ENCODE assay signal across 10 mouse cellular contexts in genomic region chr2:115592651-115593119, GRCm38 (mm10). TPM values are rescaled to one million over a fixed set of nuclear protein-coding genes. Genes with fewer than 3 reads are reported as not detected.
DNase-seq lines count a peak whose midpoint lies in the region; ATAC-seq lines count a peak whose summit lies in the region.
"Had no signal": no experiment of that assay in that cellular context is flagged by ENCODE, and none has a peak within 500 bp of the region (broad histone marks: within the 10 kb centered on the region; RNA-seq: fewer than 3 reads in every experiment).

No protein-coding gene starts in this region.

- 0 out of 2 replicates have a peak, but pooled peaks have one; percentile 51 for ATAC-seq in limb, embryonic 13.5 days (ENCODE audit: low FRiP score, low read depth)
- ATAC-seq in heart, embryonic 13.5 days (ENCODE audit: extremely low read depth, insufficient number of reproducible peaks, low FRiP score, low TSS enrichment): no peak

- WGBS in limb, embryonic 13.5 days: 52% methylated on average over 2 of the region's 2 CpGs
- whole genome bisulfite sequencing in limb, embryonic 10.5 days: 88% methylated on average over 2 of the region's 2 CpGs
- 36% methylated on average over 2 of the region's 2 CpGs for WGBS in heart, embryonic 13.5 days

- no peak overlapping the region for H3K9ac ChIP-seq in limb, embryonic 13.5 days
- H3K9ac ChIP-seq in heart, embryonic 13.5 days: peak overlapping the region; percentile 52

- peaks cover 16% of the 10 kb centered on the region for H3K4me1 ChIP-seq in limb, embryonic 13.5 days
- H3K4me1 ChIP-seq in limb, embryonic 10.5 days: peaks cover 27% of the 10 kb centered on the region
- H3K4me1 ChIP-seq in heart, embryonic 13.5 days: peaks cover 42% of the 10 kb centered on the region

- no peaks in the 10 kb centered on the region for H3K9me3 ChIP-seq in limb, embryonic 13.5 days
- H3K9me3 ChIP-seq in limb, embryonic 10.5 days (replicated peaks): no peaks in the 10 kb centered on the region
- H3K9me3 ChIP-seq in heart, embryonic 13.5 days: no peaks in the 10 kb centered on the region
- H3K9me3 ChIP-seq: G1E had no signal

- H3K4me3 ChIP-seq in limb, embryonic 13.5 days: no peak overlapping the region
- H3K4me3 ChIP-seq in limb, embryonic 10.5 days: no peak overlapping the region
- no peak overlapping the region for H3K4me3 ChIP-seq in heart, embryonic 13.5 days
- H3K4me3 ChIP-seq: erythroblast, embryonic 14.5 days had no signal

- no peak overlapping the region for H3K4me2 ChIP-seq in limb, embryonic 13.5 days (replicated peaks)
- H3K4me2 ChIP-seq in heart, embryonic 13.5 days: no peak overlapping the region

- no peaks in the 10 kb centered on the region for H3K27me3 ChIP-seq in limb, embryonic 13.5 days
- no peaks in the 10 kb centered on the region for H3K27me3 ChIP-seq in limb, embryonic 10.5 days (ENCODE audit: low read depth, poor library complexity, severe bottlenecking)
- no peaks in the 10 kb centered on the region for H3K27me3 ChIP-seq in heart, embryonic 13.5 days (replicated peaks)

- DNase-seq in limb, embryonic 10.5 days (ENCODE audit: low spot score): no peak
- DNase-seq in cerebellum, postnatal 36 days: peak; percentile 21 to 31
- peak; percentile 59 to 80 for DNase-seq in kidney, postnatal 36 days
- peak; percentile 58 to 68 for DNase-seq in lung, postnatal 4 days
- DNase-seq in testis, postnatal 14 days (ENCODE audit: low spot score): peak; percentile 78
- no peak for DNase-seq in thymus, postnatal 14 days

- no peaks in the 10 kb centered on the region for H3K36me3 ChIP-seq in limb, embryonic 13.5 days
- no peaks in the 10 kb centered on the region for H3K36me3 ChIP-seq in limb, embryonic 10.5 days
- H3K36me3 ChIP-seq in heart, embryonic 13.5 days: no peaks in the 10 kb centered on the region

- no peak overlapping the region for H3K27ac ChIP-seq in limb, embryonic 13.5 days
- no peak overlapping the region for H3K27ac ChIP-seq in limb, embryonic 10.5 days
- peak overlapping the region; percentile 65 for H3K27ac ChIP-seq in heart, embryonic 13.5 days (replicated peaks)

RNA-seq across cellular contexts. Expression of gene BC052040, which starts 11.2 kb away (rescaled TPM):
- 9.1 and 9.7 TPM in 2 replicates for polyA plus RNA-seq in limb, embryonic 13.5 days (2015; fragmentation: Nextera tagmentation; extraction: Ambion mirVana)
- 18.0 and 19.0 TPM in 2 replicates for polyA plus RNA-seq in limb, embryonic 10.5 days (2016; fragmentation: Nextera tagmentation; extraction: Ambion mirVana)
- polyA plus RNA-seq in heart, embryonic 13.5 days (2015; fragmentation: Nextera tagmentation; extraction: Ambion mirVana): 14.5 and 15.7 TPM in 2 replicates

Comparison
In these comparisons a context has a peak if more than half of its experiments do, and no peak if none do; other contexts are left out.
1. DNase-seq: peak in cerebellum, postnatal 36 days (2 of 2), kidney, postnatal 36 days (2 of 2), lung, postnatal 4 days (2 of 2) and testis, postnatal 14 days (single experiment); none in limb, embryonic 10.5 days (single experiment) and thymus, postnatal 14 days (single experiment).